Mouse (Mus musculus) MEL (cell line): ENCODE measurements around the gene Cntn5.

Experiments used
- CTCF ChIP-seq, 3 experiments: IDR thresholded peaks in 2 of 3; conservative IDR thresholded peaks in 1 of 3; 2 replicates each; pipeline ENCODE4 v1.5.1; 2011 to 2012; ENCODE audit warnings: low read length in 3 of 3, low read depth in 2 of 3, mild to moderate bottlenecking in 2 of 3, improper control_type of control experiment in 1 of 3, inconsistent platforms in 1 of 3, mixed read lengths in 1 of 3, moderate library complexity in 1 of 3; ENCODE audit not compliant: control insufficient read depth in 1 of 3, insufficient read depth in 1 of 3, poor library complexity in 1 of 3, severe bottlenecking in 1 of 3
- KAT2A ChIP-seq: conservative IDR thresholded peaks from 2 replicates; pipeline ENCODE4 v1.6.1; 2012; ENCODE audit warnings: low read depth, low read length, improper control_type of control experiment, inconsistent platforms
- NELFE ChIP-seq: IDR thresholded peaks from 2 replicates; pipeline ENCODE4 v1.6.1; 2011; ENCODE audit warnings: low read depth, low read length, improper control_type of control experiment
- TAL1 ChIP-seq: IDR thresholded peaks from 2 replicates; pipeline ENCODE4 v1.6.1; 2012; ENCODE audit warnings: mild to moderate bottlenecking, inconsistent platforms, low read length, moderate library complexity, mixed read lengths

DNA sequence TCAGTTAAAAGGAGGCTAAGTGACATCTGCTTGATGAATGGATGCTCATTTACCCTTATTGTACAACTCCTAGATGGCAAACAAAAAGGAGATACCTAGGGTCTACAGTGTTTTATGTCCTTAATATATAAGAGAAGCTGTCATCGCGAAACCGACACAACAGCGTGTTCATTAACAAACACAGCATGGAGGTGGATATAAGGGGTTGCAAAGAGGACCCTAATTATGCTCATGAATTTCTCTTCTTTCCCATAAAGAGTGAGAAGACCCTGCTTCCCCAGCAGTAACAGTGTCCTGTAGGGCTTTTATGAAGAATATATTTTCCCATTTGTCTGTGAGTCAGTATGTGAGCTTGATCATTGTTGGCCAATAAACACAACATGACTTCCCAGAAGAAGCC, 939.2 kb downstream of the Cntn5 start:
- no peak for TF ChIP-seq NELFE
- no peak for TF ChIP-seq TAL1
- TF ChIP-seq KAT2A, result no peak
- no peak for TF ChIP-seq CTCF (IDR thresholded peaks at IDR 0.05 in 2 of 3, conservative IDR thresholded peaks at IDR 0.05 in 1 of 3; ENCODE audit: control insufficient read depth in 1 of 3, insufficient read depth in 1 of 3, low read depth in 2 of 3, low read length in 3 of 3, poor library complexity in 1 of 3, severe bottlenecking in 1 of 3)
